Mouse (Mus musculus) neural tube, embryonic 15.5 days (tissue): Measurements from ENCODE around the gene Calcoco2. TPM values are rescaled to one million over a fixed set of nuclear protein-coding genes. Genes with fewer than 3 reads are reported as not detected.

Experiments
- ATAC-seq: fragments of 200-750 bp; cut with Nextera tagmentation; 2 replicates; pipeline ENCODE4 v1.8.0; 2017; ENCODE audit warnings: mild to moderate bottlenecking, moderate TSS enrichment, moderate library complexity; ENCODE audit not compliant: low FRiP score
- H3K27ac ChIP-seq: fragments of 300-500 bp; sonication (generic); replicated peaks from 2 replicates; pipeline ENCODE4 v1.5.1; 2015; ENCODE audit warnings: mild to moderate bottlenecking, inconsistent platforms
- H3K27me3 ChIP-seq: fragments of 300-500 bp; sonication (generic); replicated peaks from 2 replicates; pipeline ENCODE4 v1.6.1; 2015; ENCODE audit warnings: inconsistent platforms
- H3K36me3 ChIP-seq: fragments of 300-500 bp; sonication (generic); 2 replicates; pipeline ENCODE4 v1.6.1; 2015; ENCODE audit warnings: inconsistent platforms
- H3K4me1 ChIP-seq: fragments of 300-500 bp; sonication (generic); 2 replicates; pipeline ENCODE4 v1.6.1; 2015; ENCODE audit warnings: inconsistent platforms
- H3K4me2 ChIP-seq: fragments of 300-500 bp; sonication (generic); 2 replicates; pipeline ENCODE4 v1.6.1; 2015; ENCODE audit warnings: inconsistent platforms, mild to moderate bottlenecking, moderate library complexity
- H3K4me3 ChIP-seq: fragments of 300-500 bp; sonication (generic); replicated peaks from 2 replicates; pipeline ENCODE4 v1.5.1; 2015; ENCODE audit warnings: mild to moderate bottlenecking, inconsistent platforms
- H3K9ac ChIP-seq: fragments of 300-500 bp; sonication (generic); replicated peaks from 2 replicates; pipeline ENCODE4 v1.6.1; 2015; ENCODE audit warnings: mild to moderate bottlenecking, inconsistent platforms
- H3K9me3 ChIP-seq: fragments of 300-500 bp; sonication (generic); replicated peaks from 2 replicates; pipeline ENCODE4 v1.6.1; 2016; ENCODE audit warnings: inconsistent platforms
- WGBS: fragments of 180-500 bp; shearing (Covaris S2); methylation state at CpG from one replicate; pipeline ENCODE4 v1.1.7; 2015; ENCODE audit warnings: mixed read lengths; 5-methylcytosine and 5-hydroxymethylcytosine counted together
- polyA plus RNA-seq: library from polyadenylated mRNA; unstranded; fragments of >200 nt; fragmentation: Nextera tagmentation; extraction: Ambion mirVana; gene quantifications from 2 replicates; pipeline ENCODE4 v1.2.1, GENCODE M21; 2015

Gene Calcoco2
- polyA plus RNA-seq, 1 experiment from 2014 or later: not detected

GRCm38 (mm10) chr11:96064521-96065214 is 47.1 kb downstream of the Calcoco2 start:
- Histone ChIP-seq H3K9me3 (no peaks in the 10 kb centered on the region), H3K4me2 (peak overlapping the region; percentile 90), H3K27me3 (no peaks in the 10 kb centered on the region), H3K4me3 (peak overlapping the region; percentile 84), H3K9ac (peak overlapping the region; percentile 81), H3K36me3 (peaks cover 17% of the 10 kb centered on the region), H3K4me1 (peaks cover 28% of the 10 kb centered on the region), H3K27ac (peak overlapping the region; percentile 84)
- WGBS: under 1% methylated on average over 42 of the region's 64 CpGs
- peak; percentile 58 for ATAC-seq

- H3K4me2 ChIP-seq: no peak overlapping the region
- no peaks in the 10 kb centered on the region for H3K9me3 ChIP-seq
- H3K27ac ChIP-seq: no peak overlapping the region
- no peak for ATAC-seq
- 90% methylated on average over 4 of the region's 4 CpGs for WGBS
- H3K4me1 ChIP-seq: peaks cover 12% of the 10 kb centered on the region
- H3K4me3 ChIP-seq: no peak overlapping the region
- no peak overlapping the region for H3K9ac ChIP-seq
- H3K36me3 ChIP-seq: peaks cover 65% of the 10 kb centered on the region
- H3K27me3 ChIP-seq: no peaks in the 10 kb centered on the region
Measured at GRCm38 (mm10) chr11:96058309-96058708, 53.5 kb downstream of the Calcoco2 start.

- Histone ChIP-seq H3K27ac (no peak overlapping the region), H3K36me3 (peaks cover 84% of the 10 kb centered on the region), H3K4me2 (no peak overlapping the region), H3K4me1 (no peaks in the 10 kb centered on the region), H3K4me3 (no peak overlapping the region), H3K27me3 (no peaks in the 10 kb centered on the region), H3K9me3 (no peaks in the 10 kb centered on the region), H3K9ac (no peak overlapping the region)
- WGBS: 95% methylated on average over 3 of the region's 3 CpGs
- no peak for ATAC-seq
Measured at GRCm38 (mm10) chr11:96050854-96051253, 60.9 kb downstream of the Calcoco2 start.

- no peak overlapping the region for H3K9ac ChIP-seq
- H3K27me3 ChIP-seq: no peaks in the 10 kb centered on the region
- peaks cover 83% of the 10 kb centered on the region for H3K36me3 ChIP-seq
- H3K4me3 ChIP-seq: no peak overlapping the region
- WGBS: 80% methylated on average over 4 of the region's 4 CpGs
- H3K9me3 ChIP-seq: no peaks in the 10 kb centered on the region
- H3K4me2 ChIP-seq: no peak overlapping the region
- H3K4me1 ChIP-seq: no peaks in the 10 kb centered on the region
- H3K27ac ChIP-seq: no peak overlapping the region
- ATAC-seq: no peak
Measured at GRCm38 (mm10) chr11:96049939-96050338, 61.8 kb downstream of the Calcoco2 start.

Other genes starting within 250 kb of the Calcoco2 start
- 5.1 TPM in 1 of 2 replicates, not detected in the other for gene B4galnt2, start 197.1 kb downstream of the Calcoco2 start, polyA plus RNA-seq
- 6.7 and 12.0 TPM in 2 replicates for gene Igf2bp1, start 106.0 kb downstream of the Calcoco2 start, polyA plus RNA-seq
- not detected in 2 replicates for gene Gip, start 87.4 kb downstream of the Calcoco2 start, polyA plus RNA-seq
- gene Snf8, start 77.1 kb downstream of the Calcoco2 start, polyA plus RNA-seq: 125 and 137 TPM in 2 replicates
- 34.3 and 37.9 TPM in 2 replicates for gene Ube2z, start 46.6 kb downstream of the Calcoco2 start, polyA plus RNA-seq
- gene Atp5g1, start 36.3 kb downstream of the Calcoco2 start, polyA plus RNA-seq: 863 and 912 TPM in 2 replicates
- 0.23 and 0.46 TPM in 2 replicates for gene Ttll6, start 21.8 kb upstream of the Calcoco2 start, polyA plus RNA-seq
- gene Hoxb13, start 82.4 kb upstream of the Calcoco2 start, polyA plus RNA-seq: 0.15 and 1.9 TPM in 2 replicates
- 55.7 and 57.5 TPM in 2 replicates for gene Hoxb9, start 159.5 kb upstream of the Calcoco2 start, polyA plus RNA-seq
- 63.1 and 71.8 TPM in 2 replicates for gene Hoxb8, start 169.9 kb upstream of the Calcoco2 start, polyA plus RNA-seq
- 101 and 115 TPM in 2 replicates for gene Hoxb7, start 174.7 kb upstream of the Calcoco2 start, polyA plus RNA-seq
- gene Hoxb6, start 180.5 kb upstream of the Calcoco2 start, polyA plus RNA-seq: 109 and 135 TPM in 2 replicates
- gene Hoxb5, start 191.4 kb upstream of the Calcoco2 start, polyA plus RNA-seq: 39.5 and 106 TPM in 2 replicates
- 3.7 and 5.0 TPM in 2 replicates for gene Hoxb4, start 206.3 kb upstream of the Calcoco2 start, polyA plus RNA-seq
- 8.0 and 12.6 TPM in 2 replicates for gene Hoxb3, start 211.4 kb upstream of the Calcoco2 start, polyA plus RNA-seq
- 33.7 and 42.3 TPM in 2 replicates for gene Hoxb2, start 238.6 kb upstream of the Calcoco2 start, polyA plus RNA-seq